ENCODE assay signal across 10 mouse cellular contexts in genomic region chr6:34514655-34515054, GRCm38 (mm10). TPM values are rescaled to one million over a fixed set of nuclear protein-coding genes. Genes with fewer than 3 reads are reported as not detected.
DNase-seq lines count a peak whose midpoint lies in the region; ATAC-seq and TF ChIP-seq lines count a peak whose summit lies in the region.
"Had no signal": no experiment of that assay in that cellular context is flagged by ENCODE, and none has a peak within 500 bp of the region (broad histone marks: within the 10 kb centered on the region; RNA-seq: fewer than 3 reads in every experiment).

No protein-coding gene starts in this region.

- H3K4me3 ChIP-seq in heart, embryonic 12.5 days: no peak overlapping the region
- H3K4me3 ChIP-seq in lung, adult 2 months (replicated peaks; ENCODE audit: extremely low read depth, low read depth, low read length): no peak overlapping the region
- H3K4me3 ChIP-seq in limb, embryonic 15.5 days: no peak overlapping the region
- H3K4me3 ChIP-seq: liver, embryonic 13.5 days; neural tube, embryonic 12.5 days had no signal

- no peak for DNase-seq in heart, adult 9 months (ENCODE audit: low spot score in 2 of 2)
- DNase-seq in lung, adult 2 months: no peak
- DNase-seq in lung, postnatal 36 days: no peak
- peak; percentile 67 for DNase-seq in brain, embryonic 14.5 days (ENCODE audit: low read depth)
- DNase-seq in thymus, postnatal 4 days: no peak
- DNase-seq: liver, embryonic 13.5 days had no signal

- ATAC-seq in heart, embryonic 12.5 days (ENCODE audit: insufficient number of reproducible peaks, low FRiP score): no peak
- no peak for ATAC-seq in limb, embryonic 15.5 days (ENCODE audit: insufficient number of reproducible peaks, low FRiP score, low TSS enrichment, low read depth)
- ATAC-seq in erythroid progenitor cell, adult 5-6 weeks (replicated peaks; ENCODE audit: low FRiP score, poor library complexity, severe bottlenecking): no peak

- no peak overlapping the region for H3K27ac ChIP-seq in heart, embryonic 12.5 days (ENCODE audit: poor library complexity, severe bottlenecking)
- H3K27ac ChIP-seq in limb, embryonic 15.5 days: peak overlapping the region; percentile 81
- H3K27ac ChIP-seq: liver, embryonic 13.5 days; neural tube, embryonic 12.5 days had no signal

- H3K4me1 ChIP-seq in heart, embryonic 12.5 days (replicated peaks): peaks cover 14% of the 10 kb centered on the region
- no peaks in the 10 kb centered on the region for H3K4me1 ChIP-seq in lung, adult 2 months (ENCODE audit: control insufficient read depth, insufficient read depth, low read length)
- H3K4me1 ChIP-seq in limb, embryonic 15.5 days: peaks cover 28% of the 10 kb centered on the region
- H3K4me1 ChIP-seq: neural tube, embryonic 12.5 days had no signal

- H3K27me3 ChIP-seq in heart, embryonic 12.5 days (replicated peaks): no peaks in the 10 kb centered on the region
- H3K27me3 ChIP-seq in limb, embryonic 15.5 days: no peaks in the 10 kb centered on the region
- H3K27me3 ChIP-seq: liver, embryonic 13.5 days; neural tube, embryonic 12.5 days had no signal

- 49% methylated on average over 5 of the region's 5 CpGs for WGBS in heart, embryonic 12.5 days
- 33% methylated on average over 5 of the region's 5 CpGs for WGBS in lung, adult 2 months
- 36% methylated on average over 5 of the region's 5 CpGs for WGBS in limb, embryonic 15.5 days

- 0 out of 2 replicates have a peak, but pooled peaks cover 4% of the 10 kb centered on the region for H3K9me3 ChIP-seq in heart, embryonic 12.5 days (replicated peaks)
- H3K9me3 ChIP-seq in limb, embryonic 15.5 days: no peaks in the 10 kb centered on the region
- H3K9me3 ChIP-seq: liver, embryonic 13.5 days; neural tube, embryonic 12.5 days had no signal

- no peak for TF ChIP-seq POLR2A in lung, adult 2 months (IDR thresholded peaks at IDR 0.05; ENCODE audit: borderline replicate concordance, extremely low read depth, low read depth, low read length)
- TF ChIP-seq POLR2A in brain, embryonic 14.5 days (IDR thresholded peaks at IDR 0.05; ENCODE audit: borderline replicate concordance, extremely low read depth, insufficient read depth, insufficient read length, poor library complexity, severe bottlenecking): no peak

- no peak overlapping the region for H3K9ac ChIP-seq in heart, embryonic 12.5 days
- H3K9ac ChIP-seq in limb, embryonic 15.5 days: no peak overlapping the region
- H3K9ac ChIP-seq: liver, embryonic 13.5 days; neural tube, embryonic 12.5 days had no signal

- peak; percentile 23; the same call in 1 of the 2 replicates for TF ChIP-seq CTCF in lung, adult 2 months (IDR thresholded peaks at IDR 0.05; ENCODE audit: insufficient read depth, low read length)
- TF ChIP-seq CTCF in brain, embryonic 14.5 days (IDR thresholded peaks at IDR 0.05; ENCODE audit: borderline replicate concordance, extremely low read depth, insufficient read depth, insufficient read length): peak; percentile 42; the same call in 1 of the 2 replicates

- 0 out of 2 replicates have a peak overlapping the region, but pooled peaks have one; percentile 8 for H3K4me2 ChIP-seq in heart, embryonic 12.5 days
- H3K4me2 ChIP-seq in limb, embryonic 15.5 days: no peak overlapping the region
- H3K4me2 ChIP-seq: liver, embryonic 13.5 days; neural tube, embryonic 12.5 days had no signal

- no peaks in the 10 kb centered on the region for H3K36me3 ChIP-seq in heart, embryonic 12.5 days
- no peaks in the 10 kb centered on the region for H3K36me3 ChIP-seq in limb, embryonic 15.5 days
- H3K36me3 ChIP-seq: liver, embryonic 13.5 days; neural tube, embryonic 12.5 days had no signal

RNA-seq across cellular contexts. Expression of gene Bpgm, which starts 38.6 kb away (rescaled TPM):
- polyA plus RNA-seq in heart, embryonic 12.5 days (2016; fragmentation: Nextera tagmentation; extraction: Ambion mirVana): 78.0 and 85.2 TPM in 2 replicates
- polyA plus RNA-seq in lung, adult 2 months (2012; rRNA removed): 17.6 and 23.2 TPM in 2 replicates
- polyA plus RNA-seq in brain, embryonic 14.5 days (2012; rRNA removed): 82.4 and 89.7 TPM in 2 replicates
- 43.2 and 45.4 TPM in 2 replicates for polyA plus RNA-seq in limb, embryonic 15.5 days (2015; fragmentation: Nextera tagmentation; extraction: Ambion mirVana)
- 61.6 and 83.8 TPM in 2 replicates for total RNA-seq in erythroid progenitor cell, adult 5-6 weeks (2015; ENCODE audit: low replicate concordance)
- 139 and 182 TPM in 2 replicates for total RNA-seq in erythroid progenitor cell, adult 5-6 weeks (2017; ENCODE audit: low replicate concordance)
